Mouse (Mus musculus): ENCODE results near the gene Ets2. TPM values are rescaled to one million over a fixed set of nuclear protein-coding genes. Genes with fewer than 3 reads are reported as not detected.
A peak's percentile ranks its signal among the peaks of the same experiment; 100 is the strongest.

The Ets2 gene
- polyA plus RNA-seq (2015; fragmentation: Nextera tagmentation; extraction: Ambion mirVana) = 35.1 and 38.1 TPM in 2 replicates

DNA sequence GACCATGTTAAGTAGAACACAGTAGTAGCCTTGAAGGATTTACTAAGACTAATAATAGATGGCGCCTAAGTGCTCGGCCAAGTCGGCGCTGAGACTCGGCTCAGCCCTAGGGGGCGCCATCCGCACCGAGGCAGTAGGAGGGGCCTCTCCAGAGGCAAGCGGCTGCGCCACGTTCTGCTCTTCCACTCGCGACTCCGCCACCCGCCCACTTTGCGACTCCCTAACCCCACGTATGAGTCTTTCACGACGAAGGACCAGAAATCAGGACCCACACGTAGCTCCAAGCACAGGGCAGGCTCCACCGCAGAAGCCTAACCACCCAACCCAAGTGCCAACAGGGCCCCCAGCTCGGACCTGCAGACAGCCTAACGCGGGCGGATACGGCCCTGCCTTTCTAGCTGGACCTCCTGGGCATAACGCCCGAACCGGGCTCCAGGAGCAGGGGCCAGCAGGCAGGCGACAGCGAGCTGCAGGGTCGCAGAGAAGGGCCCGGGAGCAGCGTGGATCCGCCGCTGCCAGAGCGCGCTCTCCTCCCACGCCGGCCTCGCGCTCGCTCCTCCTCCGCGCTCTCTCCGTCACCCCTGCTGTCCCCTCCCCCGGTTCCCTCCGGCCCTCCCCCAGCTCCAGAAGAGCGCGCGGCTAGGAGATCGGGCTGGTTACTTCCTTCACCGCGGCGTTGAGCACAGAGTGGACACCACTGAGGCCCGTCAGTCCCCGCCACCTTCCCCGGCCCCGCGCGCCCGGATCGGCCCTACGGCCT lies at the start of gene Ets2:
Ets2 (plus strand) TSS at position 274 of the 760 bp plus-strand sequence.
- under 1% methylated on average over 50 of the region's 64 CpGs for WGBS
- peak; percentile 94 for ATAC-seq (ENCODE audit: low FRiP score, low TSS enrichment)
- TF ChIP-seq EP300 (optimal IDR thresholded peaks at IDR 0.05) = no peak
- peak; percentile 94 for TF ChIP-seq CTCF (IDR thresholded peaks at IDR 0.05; ENCODE audit: low read depth)
- Histone ChIP-seq H3K36me3 (ENCODE audit: control insufficient read depth, insufficient read depth, low read length) (no peaks in the 10 kb centered on the region; the same call in 1 of the 2 replicates), H3K27ac (replicated peaks) (peak within 1 kb of the TSS; percentile 98), H3K27me3 (ENCODE audit: control insufficient read depth, insufficient read depth, low read length) (no peaks in the 10 kb centered on the region), H3K4me1 (replicated peaks; ENCODE audit: control insufficient read depth, insufficient read depth) (peaks cover 6% of the 10 kb centered on the region; the same call in 1 of the 2 replicates), H3K4me3 (ENCODE audit: low read depth, low read length) (peak within 1 kb of the TSS; percentile 66), H3K9ac (ENCODE audit: low read length) (peak within 1 kb of the TSS; percentile 96), H3K4me2 (replicated peaks; ENCODE audit: low read depth) (peak within 1 kb of the TSS; percentile 89), H3K9me3 (ENCODE audit: control insufficient read depth, low read length) (no peaks in the 10 kb centered on the region)
- DNase-seq (ENCODE audit: low spot score) = peak; percentile 94

- no peaks in the 10 kb centered on the region for H3K4me1 ChIP-seq (replicated peaks; ENCODE audit: control insufficient read depth, insufficient read depth)
- no peak overlapping the region for H3K4me2 ChIP-seq (replicated peaks; ENCODE audit: low read depth)
- no peak for TF ChIP-seq CTCF (IDR thresholded peaks at IDR 0.05; ENCODE audit: low read depth)
- TF ChIP-seq EP300 (optimal IDR thresholded peaks at IDR 0.05) = no peak
- WGBS = 87% methylated on average over 15 of the region's 15 CpGs
- no peaks in the 10 kb centered on the region for H3K27me3 ChIP-seq (ENCODE audit: control insufficient read depth, insufficient read depth, low read length)
- H3K4me3 ChIP-seq (ENCODE audit: low read depth, low read length) = no peak overlapping the region
- H3K36me3 ChIP-seq (ENCODE audit: control insufficient read depth, insufficient read depth, low read length) = no peaks in the 10 kb centered on the region
- ATAC-seq (ENCODE audit: low FRiP score, low TSS enrichment) = no peak
- H3K27ac ChIP-seq (replicated peaks) = no peak overlapping the region
- peaks cover 6% of the 10 kb centered on the region; the same call in 1 of the 2 replicates for H3K9me3 ChIP-seq (ENCODE audit: control insufficient read depth, low read length)
- no peak for DNase-seq (ENCODE audit: low spot score)
- H3K9ac ChIP-seq (ENCODE audit: low read length) = no peak overlapping the region
Observed at GRCm38 (mm10) chr16:95654204-95654611, 47.7 kb upstream of the Ets2 start.

- ATAC-seq (ENCODE audit: low FRiP score, low TSS enrichment) (no peak), DNase-seq (ENCODE audit: low spot score) (no peak)
- H3K4me2 ChIP-seq (replicated peaks; ENCODE audit: low read depth) = no peak overlapping the region
- H3K27ac ChIP-seq (replicated peaks) = peak overlapping the region; percentile 35; the same call in 1 of the 2 replicates
- TF ChIP-seq CTCF (IDR thresholded peaks at IDR 0.05; ENCODE audit: low read depth) (no peak), EP300 (optimal IDR thresholded peaks at IDR 0.05) (no peak)
- no peaks in the 10 kb centered on the region for H3K27me3 ChIP-seq (ENCODE audit: control insufficient read depth, insufficient read depth, low read length)
- no peak overlapping the region for H3K4me3 ChIP-seq (ENCODE audit: low read depth, low read length)
- H3K36me3 ChIP-seq (ENCODE audit: control insufficient read depth, insufficient read depth, low read length) = no peaks in the 10 kb centered on the region
- no peaks in the 10 kb centered on the region for H3K4me1 ChIP-seq (replicated peaks; ENCODE audit: control insufficient read depth, insufficient read depth)
- 99% methylated on average over 4 of the region's 4 CpGs for WGBS
- peaks cover 6% of the 10 kb centered on the region; the same call in 1 of the 2 replicates for H3K9me3 ChIP-seq (ENCODE audit: control insufficient read depth, low read length)
- H3K9ac ChIP-seq (ENCODE audit: low read length) = no peak overlapping the region
Observed at GRCm38 (mm10) chr16:95656535-95656934, 45.3 kb upstream of the Ets2 start.

DNA sequence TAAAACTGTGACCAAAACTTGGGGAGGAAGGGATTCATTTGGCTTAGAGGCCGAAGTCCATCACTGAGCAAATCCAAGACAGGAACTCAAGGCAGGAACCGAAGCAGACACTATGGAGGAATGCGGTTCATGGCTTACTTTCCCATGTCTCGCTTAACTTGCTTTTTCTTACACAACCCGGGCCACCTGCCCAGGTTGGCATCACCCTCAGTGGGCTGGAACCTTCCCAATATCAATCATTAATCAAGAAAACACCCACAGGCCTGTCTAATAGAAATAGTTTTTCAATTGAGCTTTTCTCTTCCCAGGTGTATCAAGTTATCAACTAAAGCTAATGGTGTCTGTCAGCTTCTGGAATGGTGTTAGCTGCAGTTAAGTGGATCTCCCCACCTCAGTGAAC lies 44.7 kb upstream of the Ets2 start:
- DNase-seq (ENCODE audit: low spot score) (no peak), ATAC-seq (ENCODE audit: low FRiP score, low TSS enrichment) (no peak)
- Histone ChIP-seq H3K36me3 (ENCODE audit: control insufficient read depth, insufficient read depth, low read length) (no peaks in the 10 kb centered on the region), H3K4me1 (replicated peaks; ENCODE audit: control insufficient read depth, insufficient read depth) (no peaks in the 10 kb centered on the region), H3K4me3 (ENCODE audit: low read depth, low read length) (no peak overlapping the region), H3K27me3 (ENCODE audit: control insufficient read depth, insufficient read depth, low read length) (no peaks in the 10 kb centered on the region), H3K27ac (replicated peaks) (no peak overlapping the region), H3K9ac (ENCODE audit: low read length) (no peak overlapping the region), H3K4me2 (replicated peaks; ENCODE audit: low read depth) (no peak overlapping the region), H3K9me3 (ENCODE audit: control insufficient read depth, low read length) (peaks cover 6% of the 10 kb centered on the region; the same call in 1 of the 2 replicates)
- WGBS = 91% methylated on average over 5 of the region's 5 CpGs
- TF ChIP-seq EP300 (optimal IDR thresholded peaks at IDR 0.05) (no peak), CTCF (IDR thresholded peaks at IDR 0.05; ENCODE audit: low read depth) (no peak)

DNA sequence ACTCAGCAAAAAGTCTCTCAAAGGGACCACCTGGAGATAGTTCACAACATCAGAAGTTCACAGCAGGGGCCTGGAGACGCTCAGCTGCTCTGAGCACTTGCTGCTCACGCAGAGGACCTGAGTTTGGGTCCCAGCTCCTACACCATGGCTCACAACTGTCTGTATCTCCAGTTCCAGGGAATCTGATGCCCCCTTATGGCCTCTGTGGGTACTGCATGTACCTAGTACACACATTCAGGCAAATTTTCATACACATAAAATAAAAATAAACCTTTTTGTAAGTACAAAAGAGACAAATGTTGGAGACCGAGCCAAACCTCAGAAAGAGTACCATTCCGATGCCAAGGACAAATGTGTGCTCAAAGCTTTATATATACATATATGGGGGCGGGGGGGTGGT lies 44.1 kb upstream of the Ets2 start:
- Histone ChIP-seq H3K9me3 (ENCODE audit: control insufficient read depth, low read length) (peaks cover 6% of the 10 kb centered on the region; the same call in 1 of the 2 replicates), H3K4me2 (replicated peaks; ENCODE audit: low read depth) (no peak overlapping the region), H3K4me1 (replicated peaks; ENCODE audit: control insufficient read depth, insufficient read depth) (no peaks in the 10 kb centered on the region), H3K9ac (ENCODE audit: low read length) (no peak overlapping the region), H3K4me3 (ENCODE audit: low read depth, low read length) (no peak overlapping the region), H3K27ac (replicated peaks) (no peak overlapping the region), H3K36me3 (ENCODE audit: control insufficient read depth, insufficient read depth, low read length) (no peaks in the 10 kb centered on the region), H3K27me3 (ENCODE audit: control insufficient read depth, insufficient read depth, low read length) (no peaks in the 10 kb centered on the region)
- WGBS = 96% methylated on average over 5 of the region's 5 CpGs
- ATAC-seq (ENCODE audit: low FRiP score, low TSS enrichment) (no peak), DNase-seq (ENCODE audit: low spot score) (no peak)
- TF ChIP-seq EP300 (optimal IDR thresholded peaks at IDR 0.05) = no peak
- peak; percentile 48 for TF ChIP-seq CTCF (IDR thresholded peaks at IDR 0.05; ENCODE audit: low read depth)

DNA sequence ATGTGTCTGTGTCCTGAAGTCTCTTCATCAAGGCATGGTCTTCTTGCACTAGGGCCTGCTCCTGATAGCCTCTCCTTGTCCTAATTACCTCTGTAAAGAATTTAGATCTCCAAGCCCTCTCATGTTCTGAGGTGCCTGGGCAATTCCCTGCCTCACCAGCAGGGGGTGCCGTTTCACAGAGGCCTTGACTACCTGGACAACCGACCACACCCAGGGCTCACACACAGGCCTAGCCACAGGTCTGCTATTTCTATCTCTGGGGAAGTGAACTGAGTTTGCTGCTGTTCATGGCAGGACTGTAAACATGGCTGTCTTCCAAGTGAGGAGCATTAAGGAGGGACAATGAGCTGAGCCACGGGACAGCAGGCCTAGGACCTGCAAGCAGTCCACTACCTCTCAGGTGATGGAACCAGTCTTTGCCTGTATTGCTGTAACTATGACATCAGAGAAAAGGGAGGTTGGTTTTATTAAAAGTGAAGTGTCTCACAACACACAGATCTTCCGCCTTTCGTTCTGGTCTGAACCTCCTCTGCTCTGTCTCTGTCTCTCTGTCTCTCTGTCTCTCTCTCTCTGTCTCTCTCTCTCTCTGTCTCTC lies 42.9 kb upstream of the Ets2 start:
- Histone ChIP-seq H3K4me1 (replicated peaks; ENCODE audit: control insufficient read depth, insufficient read depth) (no peaks in the 10 kb centered on the region), H3K4me3 (ENCODE audit: low read depth, low read length) (no peak overlapping the region), H3K36me3 (ENCODE audit: control insufficient read depth, insufficient read depth, low read length) (no peaks in the 10 kb centered on the region), H3K27ac (replicated peaks) (peak overlapping the region; percentile 91), H3K27me3 (ENCODE audit: control insufficient read depth, insufficient read depth, low read length) (no peaks in the 10 kb centered on the region), H3K9me3 (ENCODE audit: control insufficient read depth, low read length) (peaks cover 6% of the 10 kb centered on the region; the same call in 1 of the 2 replicates), H3K9ac (ENCODE audit: low read length) (no peak overlapping the region), H3K4me2 (replicated peaks; ENCODE audit: low read depth) (no peak overlapping the region)
- DNase-seq (ENCODE audit: low spot score) (peak; percentile 87), ATAC-seq (ENCODE audit: low FRiP score, low TSS enrichment) (peak; percentile 61)
- WGBS = 33% methylated on average over 5 of the region's 5 CpGs
- TF ChIP-seq CTCF (IDR thresholded peaks at IDR 0.05; ENCODE audit: low read depth) (peak; percentile 93), EP300 (optimal IDR thresholded peaks at IDR 0.05) (no peak)

Measured in stomach, postnatal 0 days (tissue).